ENCODE assay signal across 15 mouse cellular contexts in genomic region chr1:181008266-181008665, GRCm38 (mm10). TPM values are rescaled to one million over a fixed set of nuclear protein-coding genes. Genes with fewer than 3 reads are reported as not detected.
DNase-seq lines count a peak whose midpoint lies in the region; ATAC-seq and TF ChIP-seq lines count a peak whose summit lies in the region.
"Had no signal": no experiment of that assay in that cellular context is flagged by ENCODE, and none has a peak within 500 bp of the region (broad histone marks: within the 10 kb centered on the region; RNA-seq: fewer than 3 reads in every experiment).

No protein-coding gene starts in this region.

- TF ChIP-seq POLR2A in kidney, adult 2 months (IDR thresholded peaks at IDR 0.05; ENCODE audit: low read depth, low read length), result no peak

- TF ChIP-seq CTCF in kidney, adult 2 months (conservative IDR thresholded peaks at IDR 0.05; ENCODE audit: insufficient read depth, insufficient read length, low read depth, low read length), result no peak

- intact Hi-C loops in heart, postnatal 14 days (cut with DNase I), result no loop called here

- peaks cover 13% of the 10 kb centered on the region for H3K4me1 ChIP-seq in kidney, adult 2 months (ENCODE audit: control insufficient read depth, insufficient read depth, low read length)
- H3K4me1 ChIP-seq in kidney, embryonic 15.5 days, result peaks cover 18% of the 10 kb centered on the region
- H3K4me1 ChIP-seq: midbrain, embryonic 12.5 days had no signal

- ATAC-seq in kidney, embryonic 15.5 days (replicated peaks; ENCODE audit: low FRiP score), result no peak

- DNase-seq in adrenal gland, postnatal 10 days, result peak; percentile 50
- DNase-seq in adrenal gland, postnatal 25 days, result no peak
- DNase-seq in kidney, adult 2 months, result peak; percentile 75
- DNase-seq in heart, postnatal 14 days, result peak; percentile 37 to 45
- peak; percentile 62 for DNase-seq in lung, postnatal 10 days
- no peak for DNase-seq in right cerebral cortex, postnatal 36 days (ENCODE audit: low spot score in 2 of 2)
- no peak for DNase-seq in cerebellum, adult 11 months
- DNase-seq: cerebellum, adult 8-10 months; embryo, embryonic 11 days had no signal

- no peak overlapping the region for H3K27ac ChIP-seq in kidney, adult 2 months (ENCODE audit: insufficient read depth, low read depth, low read length)
- H3K27ac ChIP-seq in kidney, embryonic 15.5 days, result no peak overlapping the region
- H3K27ac ChIP-seq: heart, embryonic 13.5 days; hindbrain, embryonic 14.5 days; midbrain, embryonic 12.5 days had no signal

- H3K4me3 ChIP-seq in kidney, adult 2 months (ENCODE audit: insufficient read depth, low read depth, low read length), result no peak overlapping the region
- H3K4me3 ChIP-seq in kidney, embryonic 15.5 days (replicated peaks), result no peak overlapping the region
- H3K4me3 ChIP-seq: erythroblast, embryonic 14.5 days; heart, embryonic 13.5 days; midbrain, embryonic 12.5 days had no signal

- H3K36me3 ChIP-seq in kidney, adult 2 months (ENCODE audit: control insufficient read depth, insufficient read depth, low read length), result no peaks in the 10 kb centered on the region
- H3K36me3 ChIP-seq in kidney, embryonic 15.5 days, result no peaks in the 10 kb centered on the region
- H3K36me3 ChIP-seq: heart, embryonic 13.5 days; midbrain, embryonic 12.5 days had no signal

- no peak overlapping the region for H3K4me2 ChIP-seq in kidney, embryonic 15.5 days
- H3K4me2 ChIP-seq: heart, embryonic 13.5 days; hindbrain, embryonic 14.5 days; midbrain, embryonic 12.5 days had no signal

- H3K27me3 ChIP-seq in kidney, adult 2 months (replicated peaks; ENCODE audit: control insufficient read depth, insufficient read depth, low read length), result no peaks in the 10 kb centered on the region
- no peaks in the 10 kb centered on the region for H3K27me3 ChIP-seq in kidney, embryonic 15.5 days
- H3K27me3 ChIP-seq: midbrain, embryonic 12.5 days had no signal

- H3K9ac ChIP-seq in kidney, embryonic 15.5 days, result no peak overlapping the region
- H3K9ac ChIP-seq: heart, embryonic 13.5 days; hindbrain, embryonic 14.5 days; midbrain, embryonic 12.5 days had no signal

- WGBS in kidney, adult 2 months, result 92% methylated on average over 2 of the region's 2 CpGs
- WGBS in kidney, embryonic 15.5 days, result 90% methylated on average over 2 of the region's 2 CpGs

- no peaks in the 10 kb centered on the region for H3K9me3 ChIP-seq in kidney, embryonic 15.5 days (replicated peaks)
- H3K9me3 ChIP-seq: heart, embryonic 13.5 days; midbrain, embryonic 12.5 days had no signal

RNA-seq across cellular contexts. Expression of gene Ephx1, which starts 12.4 kb away (rescaled TPM):
- total RNA-seq in adrenal gland, postnatal 10 days (2021), result 10 to 100 TPM; 61.5 to 67.2 TPM
- 95.7 and 112 TPM in 2 replicates for total RNA-seq in adrenal gland, postnatal 25 days (2021)
- 69.9 and 73.3 TPM in 2 replicates for polyA plus RNA-seq in kidney, adult 2 months (2012; rRNA removed)
- polyA plus RNA-seq in kidney, embryonic 15.5 days (2015; fragmentation: Nextera tagmentation; extraction: Ambion mirVana), result 5.7 and 5.8 TPM in 2 replicates
- total RNA-seq in heart, postnatal 14 days (2021), result 10 to 100 TPM; 20.7 to 25.9 TPM
- polyA plus RNA-seq: erythroblast, embryonic 14.5 days had no signal

RNA-seq across cellular contexts. Expression of gene 9130409I23Rik, which starts 42.8 kb away (rescaled TPM):
- under 1 TPM in 1 of 2 experiments, not detected in 1; 0.12 TPM for total RNA-seq in adrenal gland, postnatal 10 days (2021)
- not detected in 2 replicates for total RNA-seq in adrenal gland, postnatal 25 days (2021)
- not detected in 2 replicates for polyA plus RNA-seq in kidney, adult 2 months (2012; rRNA removed)
- not detected in 2 replicates for polyA plus RNA-seq in kidney, embryonic 15.5 days (2015; fragmentation: Nextera tagmentation; extraction: Ambion mirVana)
- not detected for total RNA-seq in heart, postnatal 14 days (2021)
- total RNA-seq: left cerebral cortex, postnatal 36 days had no signal
- polyA plus RNA-seq: erythroblast, embryonic 14.5 days; heart, embryonic 13.5 days; hindbrain, embryonic 14.5 days; midbrain, embryonic 12.5 days had no signal

Comparison
In these comparisons a context has a peak if more than half of its experiments do, and no peak if none do; other contexts are left out.
1. DNase-seq: peak in adrenal gland, postnatal 10 days (single experiment), kidney, adult 2 months (single experiment), heart, postnatal 14 days (2 of 2) and lung, postnatal 10 days (single experiment); none in adrenal gland, postnatal 25 days (single experiment), right cerebral cortex, postnatal 36 days (0 of 2) and cerebellum, adult 11 months (single experiment).